Mouse (Mus musculus): ENCODE data around the gene Cpne4.
A peak's percentile ranks its signal among the peaks of the same experiment; 100 is the strongest.

The Cpne4 gene

GRCm38 (mm10) chr9:104874157-104874556, 327.1 kb downstream of the Cpne4 start:
- no peak for DNase-seq (ENCODE audit: low read depth)

- DNase-seq (ENCODE audit: low read depth) = no peak
Measured at GRCm38 (mm10) chr9:104877014-104877413, 329.9 kb downstream of the Cpne4 start.

- no peak for DNase-seq (ENCODE audit: low read depth)
Measured at GRCm38 (mm10) chr9:104878558-104878957, 331.5 kb downstream of the Cpne4 start.

- DNase-seq (ENCODE audit: low read depth) = no peak
Measured at GRCm38 (mm10) chr9:104890517-104890916, 343.4 kb downstream of the Cpne4 start.

DNA sequence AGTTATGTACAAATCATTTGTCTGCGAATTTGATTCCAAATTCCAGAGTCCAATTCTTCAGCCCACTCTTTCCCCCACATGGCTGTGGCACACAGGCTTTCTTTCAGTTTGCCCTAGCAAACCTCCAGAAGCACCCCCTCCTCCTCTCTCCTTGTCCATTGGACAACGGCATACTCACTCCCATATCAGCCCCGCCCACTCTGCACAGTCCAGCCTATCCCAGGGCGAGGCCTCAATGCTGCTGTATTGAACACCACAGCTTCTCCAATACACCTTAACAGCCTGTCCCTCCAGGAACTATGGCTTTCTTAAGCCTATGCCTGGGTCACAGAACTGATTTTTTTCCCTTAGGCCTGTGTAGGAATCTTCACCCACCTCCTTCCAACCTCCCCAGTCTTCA, 348.3 kb downstream of the Cpne4 start:
- DNase-seq (ENCODE audit: low read depth) = no peak

GRCm38 (mm10) chr9:104901118-104901517, 354.0 kb downstream of the Cpne4 start:
- no peak for DNase-seq (ENCODE audit: low read depth)

DNA sequence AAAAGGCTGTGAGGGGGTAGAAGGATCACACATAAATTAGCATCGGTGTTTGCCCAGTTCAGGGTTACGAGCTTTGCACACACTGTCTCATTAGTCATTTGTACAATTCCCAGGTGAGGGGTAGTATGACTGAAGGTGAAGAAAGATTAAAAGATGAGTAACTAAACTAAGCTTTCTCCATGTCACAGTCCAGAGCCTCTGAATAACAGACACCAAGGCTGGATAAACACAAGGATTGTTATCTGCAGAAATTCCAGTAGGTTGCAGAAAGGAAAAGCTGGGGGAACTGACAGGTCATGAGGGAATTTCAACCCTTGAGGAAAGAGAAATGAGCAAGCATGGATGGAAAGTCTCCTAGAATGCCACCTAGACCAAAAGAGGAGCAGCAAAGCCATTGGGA, 354.7 kb downstream of the Cpne4 start:
- no peak for DNase-seq (ENCODE audit: low read depth)

DNA sequence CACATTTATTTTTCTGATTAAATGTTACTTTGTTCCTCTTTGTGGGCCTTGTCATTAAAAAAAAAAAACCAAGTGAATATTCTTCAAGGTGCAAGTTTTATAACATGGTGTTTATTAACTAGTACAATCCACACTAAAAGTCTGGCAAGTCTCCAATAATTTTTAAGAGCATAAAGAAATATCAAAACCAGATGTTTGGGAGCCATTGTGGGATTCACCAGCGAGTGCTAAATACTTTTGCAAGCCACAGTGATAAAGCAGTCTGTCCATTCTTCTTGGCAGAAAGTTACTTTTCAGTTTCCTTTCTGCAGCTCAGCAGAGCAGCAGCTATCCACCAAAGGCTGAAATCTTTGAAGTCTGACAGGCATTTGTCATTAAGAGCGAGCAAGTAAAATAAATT, 365.6 kb downstream of the Cpne4 start:
- peak; percentile 6 for DNase-seq (ENCODE audit: low read depth)

DNA sequence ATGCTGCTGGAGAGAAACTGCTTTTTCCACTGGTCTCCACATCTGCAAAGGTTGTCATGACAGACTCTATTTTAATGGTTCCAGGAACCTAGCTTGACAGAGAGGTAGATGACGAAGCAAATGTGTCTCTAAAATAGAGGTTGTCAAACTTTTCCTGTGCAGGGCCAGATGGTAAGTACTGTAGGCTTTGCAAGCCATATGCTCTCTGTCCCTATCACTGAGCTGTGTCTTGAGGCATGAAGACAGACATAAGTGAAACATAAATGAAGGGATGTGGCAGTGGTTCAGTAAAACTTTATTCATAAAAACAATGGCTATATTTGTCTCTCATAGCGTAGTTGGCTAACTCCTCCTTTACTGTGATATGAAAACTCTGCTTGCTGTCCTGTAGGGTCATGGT, 366.2 kb downstream of the Cpne4 start:
- DNase-seq (ENCODE audit: low read depth) = no peak

- DNase-seq (ENCODE audit: low read depth) = no peak
Measured at GRCm38 (mm10) chr9:104921197-104921596, 374.1 kb downstream of the Cpne4 start.

DNA sequence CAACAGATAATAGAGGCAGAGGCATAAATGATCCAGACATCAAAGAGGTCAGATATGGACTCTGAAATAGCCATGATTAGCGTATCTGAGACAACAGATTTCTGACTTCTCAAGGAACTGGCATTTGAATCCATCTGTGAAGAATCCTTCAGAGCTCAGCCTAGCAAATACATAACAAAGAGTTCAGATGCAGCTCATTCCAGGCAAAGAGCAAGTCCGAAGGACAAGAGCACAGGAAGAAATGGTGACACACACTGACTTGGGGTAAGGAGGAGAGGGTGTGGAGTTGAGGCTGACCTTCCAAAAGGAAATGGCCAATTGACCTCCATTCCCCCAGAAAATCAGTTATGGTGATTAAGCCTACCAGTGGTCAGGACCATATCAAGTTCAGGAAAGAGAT, 375.0 kb downstream of the Cpne4 start:
- DNase-seq (ENCODE audit: low read depth) = no peak

DNA sequence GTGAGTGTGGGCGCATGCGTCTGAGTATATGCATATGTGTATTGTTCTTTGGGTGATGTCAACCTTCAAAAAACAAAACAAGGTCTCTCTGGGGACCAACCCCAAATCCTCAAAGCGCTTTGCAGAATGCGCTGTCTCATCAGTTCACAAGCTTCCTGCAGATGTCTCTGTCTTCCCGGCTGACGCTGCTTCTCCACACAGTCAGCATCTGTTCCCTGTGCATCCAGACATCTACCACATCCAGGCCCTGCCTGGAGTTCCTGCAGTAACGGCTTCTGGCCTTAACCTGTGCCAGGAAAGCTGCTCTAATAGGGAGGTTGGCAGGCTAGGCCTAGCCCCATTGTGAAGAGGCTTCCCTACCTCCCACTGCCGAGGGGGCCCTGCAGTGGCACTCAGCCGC, 381.7 kb downstream of the Cpne4 start:
- no peak for DNase-seq (ENCODE audit: low read depth)

DNA sequence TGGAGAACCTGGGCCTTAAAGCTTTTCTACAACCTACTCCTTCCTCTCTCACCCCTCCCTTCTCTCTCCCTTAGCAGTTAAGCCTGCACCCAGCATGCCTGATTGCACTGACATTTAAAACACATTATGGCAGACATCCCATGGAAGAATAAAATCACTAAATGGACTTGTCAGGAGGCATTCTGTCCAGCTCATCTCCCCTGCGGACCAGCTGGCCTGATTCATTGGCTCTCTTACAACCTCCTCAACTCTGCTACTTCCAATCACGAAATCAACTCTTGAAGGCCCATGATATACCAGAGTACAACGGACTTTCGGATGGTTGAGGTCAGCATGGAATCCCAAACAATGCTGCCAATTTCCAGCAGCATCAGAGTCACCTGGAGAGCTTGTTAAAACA, 393.3 kb downstream of the Cpne4 start:
- DNase-seq (ENCODE audit: low read depth) = no peak

DNA sequence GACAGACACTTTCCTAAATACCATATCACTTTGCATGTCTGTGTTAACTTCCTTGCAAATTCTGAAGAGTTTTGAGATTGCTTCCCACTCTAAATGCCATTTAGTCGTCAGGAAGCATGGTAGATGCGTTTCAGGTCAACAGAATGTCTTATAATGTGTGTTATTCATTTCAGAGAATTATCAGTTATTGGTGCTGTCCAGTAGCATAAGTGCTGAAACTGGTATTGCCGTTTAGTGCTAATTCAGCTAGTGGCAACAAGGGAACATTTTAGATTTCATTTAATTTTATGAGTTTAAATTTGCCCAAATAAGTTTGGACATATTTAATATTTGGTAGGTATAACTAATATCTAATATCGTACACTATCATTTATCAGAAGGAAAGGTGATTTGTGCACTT, 403.5 kb downstream of the Cpne4 start:
- DNase-seq (ENCODE audit: low read depth) = peak; percentile 44

- no peak for DNase-seq (ENCODE audit: low read depth)
Measured at GRCm38 (mm10) chr9:104952176-104952575, 405.1 kb downstream of the Cpne4 start.

DNA sequence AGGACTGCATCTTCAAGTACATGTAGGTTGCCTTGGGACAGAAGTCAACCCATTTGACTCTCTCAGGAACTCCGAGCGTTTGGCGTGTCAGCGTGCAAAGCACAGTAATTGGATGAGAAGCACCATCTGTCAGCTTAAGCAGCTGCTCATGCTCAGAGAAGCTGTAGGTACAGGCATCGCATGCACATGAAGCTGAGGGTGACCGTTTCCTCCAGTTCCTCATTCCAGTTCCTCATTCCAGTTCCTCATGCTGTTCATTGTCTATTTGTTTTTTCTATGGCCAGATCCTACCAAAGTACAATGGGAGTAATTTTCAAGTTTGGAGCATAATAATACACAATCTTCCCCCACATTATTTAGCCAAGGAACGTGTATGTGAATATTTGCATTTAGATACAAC, 425.7 kb downstream of the Cpne4 start:
- no peak for DNase-seq (ENCODE audit: low read depth)

- no peak for DNase-seq (ENCODE audit: low read depth)
Measured at GRCm38 (mm10) chr9:104981934-104982548, 435.0 kb downstream of the Cpne4 start.

DNA sequence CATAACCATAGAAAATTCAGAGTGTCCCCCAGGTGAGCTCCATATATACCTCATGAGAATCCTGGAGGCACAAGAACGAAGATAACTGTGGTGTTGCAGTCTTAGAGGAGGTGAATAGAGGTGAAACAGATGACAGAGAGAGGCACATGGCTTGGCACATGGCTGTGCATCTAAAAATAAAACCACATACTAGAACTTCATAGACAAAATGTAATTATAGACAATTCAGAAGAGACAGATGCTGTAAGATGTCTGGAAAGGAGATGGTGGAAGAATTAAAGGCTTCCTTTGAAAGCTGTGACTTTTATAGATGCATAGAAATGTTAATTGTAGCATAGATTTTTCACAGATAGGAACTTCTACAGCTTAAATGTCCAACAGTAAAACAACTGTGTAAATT, 451.1 kb downstream of the Cpne4 start:
- no peak for DNase-seq (ENCODE audit: low read depth)

DNA sequence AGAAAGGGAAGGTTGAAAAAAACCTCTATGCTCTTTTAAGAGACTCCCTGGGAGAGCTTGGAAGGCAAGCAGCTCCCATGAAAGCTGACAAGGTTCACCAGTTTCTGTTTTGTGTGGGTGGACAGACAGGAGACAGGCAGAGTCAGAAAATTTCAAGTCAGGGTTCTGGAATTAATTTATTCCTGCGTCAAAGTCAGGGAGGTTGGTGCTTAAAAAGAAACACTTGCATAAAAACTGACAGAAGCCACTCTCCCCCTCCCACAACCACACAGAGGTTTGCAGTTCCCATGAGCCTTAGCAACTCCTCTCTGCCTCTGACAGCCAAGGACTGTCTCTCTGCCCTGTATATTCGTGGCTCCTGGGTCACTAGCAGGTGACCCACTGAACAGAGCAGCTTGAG, 463.6 kb downstream of the Cpne4 start:
- DNase-seq (ENCODE audit: low read depth) = no peak

DNA sequence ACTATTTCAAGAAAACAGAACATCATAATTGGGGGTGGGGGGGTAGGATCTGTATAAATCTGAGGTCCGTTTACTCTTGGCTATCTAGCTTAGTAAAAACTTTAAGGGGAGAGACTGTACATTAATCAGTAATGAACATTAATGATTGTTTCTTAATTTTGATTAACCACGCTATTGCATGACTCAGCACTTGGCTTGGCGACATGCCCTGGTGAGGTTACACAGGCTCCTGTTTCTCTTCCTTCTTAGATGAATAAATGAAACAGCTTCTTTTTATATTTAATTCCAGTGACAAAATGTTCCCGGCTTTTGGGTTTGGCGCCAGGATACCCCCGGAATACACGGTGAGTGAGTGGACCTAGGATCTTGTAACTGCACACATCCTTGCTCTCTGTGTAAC, 471.1 kb downstream of the Cpne4 start:
- DNase-seq (ENCODE audit: low read depth) = peak; percentile 4

- no peak for DNase-seq (ENCODE audit: low read depth)
Measured at GRCm38 (mm10) chr9:105028311-105028710, 481.2 kb downstream of the Cpne4 start.

GRCm38 (mm10) chr9:105032572-105032971, 485.5 kb downstream of the Cpne4 start:
- peak; percentile 5 for DNase-seq (ENCODE audit: low read depth)

- DNase-seq (ENCODE audit: low read depth) = no peak
Measured at GRCm38 (mm10) chr9:105033641-105034040, 486.6 kb downstream of the Cpne4 start.

DNA sequence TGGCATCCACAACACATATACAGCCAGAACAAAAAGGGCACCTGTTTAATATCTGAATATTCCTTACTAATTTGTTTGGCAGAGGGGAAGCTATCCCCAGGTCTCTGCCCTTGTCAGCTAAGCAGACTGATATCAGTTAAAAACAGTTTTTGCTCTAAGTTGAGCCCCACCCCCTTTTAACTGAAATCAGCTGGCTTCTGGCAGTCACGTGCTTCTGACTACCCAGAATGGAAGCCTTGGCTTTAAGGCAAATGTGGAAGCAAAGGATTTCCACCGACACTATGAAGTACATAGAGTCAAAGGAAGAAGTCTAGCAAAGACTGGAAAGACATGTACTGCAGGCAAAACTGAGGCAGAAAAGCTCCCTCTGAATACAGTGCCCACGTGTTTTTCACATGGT, 490.8 kb downstream of the Cpne4 start:
- no peak for DNase-seq (ENCODE audit: low read depth)

GRCm38 (mm10) chr9:105046014-105046413, 498.9 kb downstream of the Cpne4 start:
- DNase-seq (ENCODE audit: low read depth) = peak; percentile 5

Data from NIH3T3 (cell line).